Mouse (Mus musculus) forebrain, embryonic 11.5 days (tissue): Measurements from ENCODE around the gene Agps. TPM values are rescaled to one million over a fixed set of nuclear protein-coding genes. Genes with fewer than 3 reads are reported as not detected.

Experiments used
- ATAC-seq: fragments of 200-750 bp; cut with Nextera tagmentation; replicated peaks from 2 replicates; pipeline ENCODE4 v1.8.0; 2017; ENCODE audit warnings: moderate TSS enrichment; ENCODE audit not compliant: low FRiP score
- DNase-seq: peaks from one replicate; pipeline ENCODE4 v3.0.0-alpha.2; 2017; ENCODE audit warnings: low spot score
- H3K27ac ChIP-seq: fragments of 300-500 bp; sonication (generic); 2 replicates; pipeline ENCODE4 v1.5.1; 2014; ENCODE audit warnings: low read depth, low read length
- H3K27me3 ChIP-seq: fragments of 300-500 bp; sonication (generic); 2 replicates; pipeline ENCODE4 v1.6.1; 2014; ENCODE audit warnings: mild to moderate bottlenecking, low read length, mixed read lengths; ENCODE audit not compliant: control insufficient read depth, insufficient read depth
- H3K36me3 ChIP-seq: fragments of 300-500 bp; sonication (generic); 2 replicates; pipeline ENCODE4 v1.6.1; 2014; ENCODE audit warnings: mild to moderate bottlenecking, low read length, moderate library complexity, mixed read lengths; ENCODE audit not compliant: control insufficient read depth, insufficient read depth
- H3K4me1 ChIP-seq: fragments of 300-500 bp; sonication (generic); replicated peaks from 2 replicates; pipeline ENCODE4 v1.6.1; 2014; ENCODE audit warnings: low read length, mixed read lengths; ENCODE audit not compliant: control insufficient read depth, insufficient read depth
- H3K4me2 ChIP-seq: fragments of 300-500 bp; sonication (generic); 2 replicates; pipeline ENCODE4 v1.6.1; 2014; ENCODE audit warnings: low read depth, mild to moderate bottlenecking, low read length, moderate library complexity, mixed read lengths; ENCODE audit not compliant: severe bottlenecking
- H3K4me3 ChIP-seq: fragments of 300-500 bp; sonication (generic); 2 replicates; pipeline ENCODE4 v1.5.1; 2014; ENCODE audit warnings: low read depth, low read length
- H3K9ac ChIP-seq: fragments of 300-500 bp; sonication (generic); 2 replicates; pipeline ENCODE4 v1.6.1; 2014; ENCODE audit warnings: low read length
- H3K9me3 ChIP-seq: fragments of 300-500 bp; sonication (generic); 2 replicates; pipeline ENCODE4 v1.6.1; 2016; ENCODE audit warnings: low read length, mixed read lengths; ENCODE audit not compliant: control insufficient read depth
- WGBS: fragments of 180-500 bp; shearing (Covaris S2); extraction: QIAGEN DNeasy Blood & Tissue Kit; methylation state at CpG from one replicate; pipeline ENCODE4 v1.1.7; 2014; 5-methylcytosine and 5-hydroxymethylcytosine counted together
- polyA plus RNA-seq: library from polyadenylated mRNA; unstranded; fragments of >200 nt; fragmentation: Nextera tagmentation; extraction: Ambion mirVana; gene quantifications from 2 replicates; pipeline ENCODE4 v1.2.1, GENCODE M21; 2014

The Agps gene
- polyA plus RNA-seq, 1 experiment from 2014 or later = 46.7 TPM

DNA sequence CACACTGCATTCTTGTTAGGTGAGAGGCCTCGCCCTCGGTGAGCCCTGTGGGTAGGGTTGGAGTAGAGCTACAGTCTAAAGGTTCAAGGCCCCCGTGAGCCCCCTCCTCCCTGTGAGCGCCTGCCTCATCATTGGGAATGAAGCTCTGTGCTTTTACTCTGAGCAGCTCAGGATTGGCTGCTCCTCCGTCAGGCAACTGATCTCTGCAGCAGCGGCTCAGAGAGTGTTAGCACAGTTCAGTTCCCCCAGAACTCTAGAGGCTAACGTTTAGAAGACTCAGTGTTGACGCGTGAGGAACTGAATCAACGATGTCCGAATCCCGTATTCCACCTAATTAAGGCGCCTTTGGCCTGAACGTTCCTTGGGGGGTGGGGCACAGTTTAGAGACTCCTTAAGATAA, 123.7 kb downstream of the Agps start:
- H3K27me3 ChIP-seq = no peaks in the 10 kb centered on the region; the same call in 1 of the 2 replicates
- DNase-seq (no peak), ATAC-seq (no peak)
- H3K9ac ChIP-seq = no peak overlapping the region
- H3K36me3 ChIP-seq = no peaks in the 10 kb centered on the region
- H3K4me2 ChIP-seq = no peak overlapping the region
- H3K4me3 ChIP-seq = no peak overlapping the region
- H3K4me1 ChIP-seq = peaks cover 6% of the 10 kb centered on the region; the same call in 1 of the 2 replicates
- no peak overlapping the region for H3K27ac ChIP-seq
- 49% methylated on average over 14 of the region's 14 CpGs for WGBS
- no peaks in the 10 kb centered on the region for H3K9me3 ChIP-seq

DNA sequence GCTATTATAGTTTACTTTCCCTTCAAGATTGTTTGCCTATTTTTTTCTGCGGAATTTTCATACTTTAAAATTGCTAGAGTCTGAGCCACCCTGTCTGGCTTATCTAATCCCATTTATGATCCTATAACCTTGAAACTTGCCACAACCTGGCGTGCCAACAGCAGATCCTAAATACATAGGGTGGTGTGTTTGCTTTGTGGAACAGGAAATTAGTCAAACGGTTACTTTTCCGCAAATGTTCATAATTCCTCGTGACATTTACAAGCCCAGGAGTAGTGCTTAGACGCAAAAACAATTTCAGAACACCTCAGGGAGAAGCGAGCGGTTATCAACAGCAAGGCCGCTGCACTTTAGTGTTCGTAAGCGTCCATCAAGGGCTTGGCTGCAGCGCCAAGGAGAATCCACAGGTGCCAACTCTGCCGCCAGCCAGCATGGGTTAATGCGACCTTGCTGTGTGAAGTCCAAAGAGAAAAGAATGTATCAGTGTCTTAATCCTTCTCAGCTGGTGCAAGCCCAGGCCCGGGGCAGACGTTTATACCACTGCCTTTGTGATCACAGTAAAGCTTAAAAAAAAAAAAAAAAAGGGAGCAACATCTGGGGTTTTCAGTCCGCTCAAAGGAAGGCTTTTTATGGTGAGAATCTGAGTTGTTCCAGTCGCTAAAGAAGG, 127.3 kb downstream of the Agps start:
- Histone ChIP-seq H3K27me3 (no peaks in the 10 kb centered on the region), H3K4me1 (peaks cover 6% of the 10 kb centered on the region; the same call in 1 of the 2 replicates), H3K9ac (no peak overlapping the region; the same call in 1 of the 2 replicates), H3K9me3 (no peaks in the 10 kb centered on the region), H3K27ac (no peak overlapping the region), H3K4me3 (no peak overlapping the region), H3K4me2 (peak overlapping the region; percentile 41; the same call in 1 of the 2 replicates), H3K36me3 (no peaks in the 10 kb centered on the region)
- WGBS = 24% methylated on average over 18 of the region's 18 CpGs
- DNase-seq (peak; percentile 61), ATAC-seq (peak; percentile 52)

- no peaks in the 10 kb centered on the region for H3K36me3 ChIP-seq
- ATAC-seq (peak; percentile 63; the same call in 1 of the 2 replicates), DNase-seq (peak; percentile 65)
- peaks cover 8% of the 10 kb centered on the region; the same call in 1 of the 2 replicates for H3K4me1 ChIP-seq
- peak overlapping the region; percentile 41; the same call in 1 of the 2 replicates for H3K4me2 ChIP-seq
- 5% methylated on average over 15 of the region's 15 CpGs for WGBS
- no peaks in the 10 kb centered on the region for H3K9me3 ChIP-seq
- H3K4me3 ChIP-seq = no peak overlapping the region
- H3K27ac ChIP-seq = no peak overlapping the region
- H3K9ac ChIP-seq = peak overlapping the region; percentile 23; the same call in 1 of the 2 replicates
- no peaks in the 10 kb centered on the region for H3K27me3 ChIP-seq
Observed at GRCm38 (mm10) chr2:75959850-75960365, 127.9 kb downstream of the Agps start.

DNA sequence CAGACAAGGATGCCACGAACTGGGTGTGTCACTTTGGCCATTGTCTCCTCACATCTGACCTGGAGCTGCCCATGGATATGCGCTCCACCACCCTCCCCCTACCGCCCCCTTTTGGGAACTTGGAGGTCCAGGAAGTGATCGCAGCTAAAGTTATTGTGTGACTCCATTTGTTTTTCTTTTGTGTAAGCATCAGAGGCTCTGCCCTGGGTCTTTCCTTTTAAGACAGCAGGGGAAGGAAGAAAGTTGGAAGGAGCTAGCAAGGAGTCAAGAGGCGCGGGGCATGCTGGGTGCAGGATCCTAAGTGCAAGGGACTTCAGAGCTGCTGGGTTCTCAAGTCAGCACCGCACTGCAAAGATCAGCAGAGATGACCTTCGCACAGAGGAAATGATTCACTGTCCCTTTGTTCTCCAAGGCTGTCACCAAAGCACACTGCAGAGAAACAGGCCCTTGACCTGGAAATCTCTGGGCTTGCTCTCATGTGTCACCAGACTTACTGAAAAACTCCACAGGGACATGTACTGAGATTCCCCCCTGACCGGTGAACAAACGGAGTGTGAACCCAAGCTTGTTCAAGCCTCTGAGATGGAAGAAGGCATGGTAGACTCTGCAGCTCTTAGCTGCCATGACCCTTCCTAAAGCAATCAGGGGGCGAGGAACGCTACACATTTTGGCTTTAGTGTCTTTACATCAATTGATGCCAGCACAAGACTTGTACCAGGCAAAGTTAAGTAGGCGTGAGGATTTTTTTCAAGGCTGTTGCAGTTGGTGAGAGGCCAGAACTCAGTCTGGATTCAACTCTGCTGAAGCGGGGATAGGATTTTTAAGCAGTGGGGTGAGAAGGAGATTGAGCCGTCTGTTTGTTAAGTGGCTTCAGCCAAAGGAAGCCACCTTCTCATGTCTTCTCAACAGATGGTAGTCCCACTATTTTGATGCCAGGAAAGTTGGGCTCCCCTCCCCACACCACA, 128.7 kb downstream of the Agps start:
- Histone ChIP-seq H3K27me3 (no peaks in the 10 kb centered on the region), H3K9me3 (no peaks in the 10 kb centered on the region), H3K9ac (0 out of 2 replicates have a peak overlapping the region, but pooled peaks have one; percentile 27), H3K27ac (no peak overlapping the region), H3K4me3 (no peak overlapping the region), H3K4me2 (peak overlapping the region; percentile 41; the same call in 1 of the 2 replicates), H3K36me3 (no peaks in the 10 kb centered on the region), H3K4me1 (peaks cover 8% of the 10 kb centered on the region; the same call in 1 of the 2 replicates)
- ATAC-seq (0 out of 2 replicates have a peak, but pooled peaks have one; percentile 20), DNase-seq (peak; percentile 61)
- WGBS = 52% methylated on average over 15 of the region's 15 CpGs

DNA sequence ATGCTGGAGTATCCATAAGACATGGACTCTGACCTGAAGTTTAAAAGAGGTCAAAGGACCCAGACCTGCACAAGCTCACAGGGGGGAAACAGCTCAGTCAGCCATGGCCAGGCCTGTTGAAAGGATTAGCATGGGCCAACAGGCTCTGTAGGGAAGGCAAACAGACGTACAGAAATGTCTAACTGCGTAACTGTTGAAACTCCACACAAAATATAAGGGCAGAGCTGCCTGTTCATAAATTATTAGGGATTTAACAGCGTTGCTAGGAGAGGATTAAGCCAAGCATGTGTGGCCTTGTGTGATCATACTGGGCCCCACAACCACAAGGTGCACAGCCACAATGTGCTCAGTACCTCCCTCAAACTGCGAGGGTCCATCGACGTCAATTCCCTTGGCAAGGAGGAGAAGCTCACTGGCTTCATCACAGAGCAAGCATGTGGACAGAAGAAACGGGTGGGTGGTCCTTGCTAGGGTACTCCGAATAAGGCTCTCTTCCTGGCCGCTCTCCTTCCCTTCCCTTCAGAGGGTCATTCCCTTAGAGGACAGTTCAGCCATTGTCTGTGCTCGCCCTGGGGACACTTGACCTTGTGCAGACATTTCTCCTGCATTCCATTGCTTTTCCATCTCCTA, 131.3 kb downstream of the Agps start:
- H3K9ac ChIP-seq = no peak overlapping the region
- no peak for DNase-seq
- H3K4me1 ChIP-seq = peaks cover 10% of the 10 kb centered on the region; the same call in 1 of the 2 replicates
- no peaks in the 10 kb centered on the region for H3K9me3 ChIP-seq
- 55% methylated on average over 10 of the region's 10 CpGs for WGBS
- no peak overlapping the region for H3K4me3 ChIP-seq
- H3K36me3 ChIP-seq = no peaks in the 10 kb centered on the region
- H3K27me3 ChIP-seq = no peaks in the 10 kb centered on the region
- no peak for ATAC-seq
- H3K4me2 ChIP-seq = no peak overlapping the region
- no peak overlapping the region for H3K27ac ChIP-seq

DNA sequence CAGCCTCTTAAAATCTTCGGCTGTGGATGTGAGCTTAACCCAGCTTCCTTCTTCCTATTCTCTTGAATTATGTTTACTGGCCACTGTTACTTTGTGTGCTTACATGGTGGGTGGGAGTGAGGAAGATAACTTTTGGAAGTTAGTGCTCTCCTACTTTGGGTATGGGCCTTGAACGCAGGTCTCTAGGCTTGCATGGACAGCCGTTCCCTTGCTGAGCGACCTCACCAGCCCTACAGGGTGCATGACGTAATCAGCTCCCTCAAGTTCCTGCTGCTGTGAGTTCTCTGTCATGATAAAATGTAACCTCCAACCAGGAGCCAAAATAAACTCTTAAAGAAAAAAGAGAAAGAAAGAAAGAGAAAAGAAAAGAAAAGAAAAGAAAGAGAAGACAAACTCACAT, 132.1 kb downstream of the Agps start:
- Histone ChIP-seq H3K4me2 (no peak overlapping the region), H3K9me3 (no peaks in the 10 kb centered on the region), H3K27me3 (no peaks in the 10 kb centered on the region), H3K4me1 (peaks cover 10% of the 10 kb centered on the region; the same call in 1 of the 2 replicates), H3K36me3 (no peaks in the 10 kb centered on the region), H3K9ac (no peak overlapping the region), H3K4me3 (no peak overlapping the region), H3K27ac (no peak overlapping the region)
- 74% methylated on average over 5 of the region's 5 CpGs for WGBS
- ATAC-seq (no peak), DNase-seq (no peak)

- no peak overlapping the region for H3K9ac ChIP-seq
- H3K27ac ChIP-seq = no peak overlapping the region
- no peak overlapping the region for H3K4me3 ChIP-seq
- peak overlapping the region; percentile 28; the same call in 1 of the 2 replicates for H3K4me2 ChIP-seq
- H3K4me1 ChIP-seq = peaks cover 6% of the 10 kb centered on the region; the same call in 1 of the 2 replicates
- DNase-seq = peak; percentile 73
- H3K36me3 ChIP-seq = no peaks in the 10 kb centered on the region
- 16% methylated on average over 14 of the region's 14 CpGs for WGBS
- H3K9me3 ChIP-seq = no peaks in the 10 kb centered on the region
- H3K27me3 ChIP-seq = no peaks in the 10 kb centered on the region
- peak; percentile 33; the same call in 1 of the 2 replicates for ATAC-seq
Observed at GRCm38 (mm10) chr2:75964512-75964911, 132.5 kb downstream of the Agps start.

- Histone ChIP-seq H3K4me2 (no peak overlapping the region; the same call in 1 of the 2 replicates), H3K27me3 (no peaks in the 10 kb centered on the region), H3K4me3 (no peak overlapping the region), H3K4me1 (peaks cover 4% of the 10 kb centered on the region; the same call in 1 of the 2 replicates), H3K36me3 (no peaks in the 10 kb centered on the region), H3K27ac (no peak overlapping the region), H3K9ac (no peak overlapping the region), H3K9me3 (no peaks in the 10 kb centered on the region)
- ATAC-seq (peak; percentile 49), DNase-seq (peak; percentile 69)
- 22% methylated on average over 5 of the region's 5 CpGs for WGBS
Observed at GRCm38 (mm10) chr2:75964972-75965371, 133.0 kb downstream of the Agps start.
